Mouse (Mus musculus) midbrain, embryonic 14.5 days (tissue): ENCODE measurements at regions not wholly inside any gene's neighbourhood (a gene's known extent, or its start where the extent isn't known, plus 50 kb on each side); places are given as distances from the start of the nearest gene placed in this dataset.
A peak's percentile ranks its signal among the peaks of the same experiment; 100 is the strongest.
"Not testable (repeated sequence)": the region's sequence is repeated elsewhere in the genome, so short reads cannot be mapped to it uniquely, and the experiment has no call there.

Experiments
- ATAC-seq: fragments of 200-750 bp; cut with Nextera tagmentation; 2 replicates; pipeline ENCODE4 v1.8.0; 2017; ENCODE audit warnings: moderate number of reproducible peaks, moderate library complexity; ENCODE audit not compliant: low FRiP score, low TSS enrichment
- DNase-seq: peaks from one replicate; pipeline ENCODE4 v3.0.0-alpha.2; 2015
- H3K27ac ChIP-seq: fragments of 300-500 bp; sonication (generic); replicated peaks from 2 replicates; pipeline ENCODE4 v1.5.1; 2014; ENCODE audit warnings: mild to moderate bottlenecking, low read depth, low read length, moderate library complexity
- H3K27me3 ChIP-seq: fragments of 300-500 bp; sonication (generic); 2 replicates; pipeline ENCODE4 v1.6.1; 2014; ENCODE audit warnings: low read length, control low read depth, mixed read lengths; ENCODE audit not compliant: control insufficient read depth, insufficient read depth
- H3K36me3 ChIP-seq: fragments of 300-500 bp; sonication (generic); 2 replicates; pipeline ENCODE4 v1.6.1; 2014; ENCODE audit warnings: low read length, control low read depth; ENCODE audit not compliant: control insufficient read depth, insufficient read depth
- H3K4me1 ChIP-seq: fragments of 300-500 bp; sonication (generic); 2 replicates; pipeline ENCODE4 v1.6.1; 2014; ENCODE audit warnings: mild to moderate bottlenecking, antibody characterized with exemption, low read length, control low read depth; ENCODE audit not compliant: control insufficient read depth, insufficient read depth
- H3K4me2 ChIP-seq: fragments of 300-500 bp; sonication (generic); 2 replicates; pipeline ENCODE4 v1.6.1; 2014; ENCODE audit warnings: mild to moderate bottlenecking, low read length, moderate library complexity
- H3K4me3 ChIP-seq: fragments of 300-500 bp; sonication (generic); replicated peaks from 2 replicates; pipeline ENCODE4 v1.5.1; 2014; ENCODE audit warnings: low read depth, low read length
- H3K9ac ChIP-seq: fragments of 300-500 bp; sonication (generic); replicated peaks from 2 replicates; pipeline ENCODE4 v1.6.1; 2014; ENCODE audit warnings: mild to moderate bottlenecking, low read length, moderate library complexity
- H3K9me3 ChIP-seq: fragments of 300-500 bp; sonication (generic); 2 replicates; pipeline ENCODE4 v1.6.1; 2016; ENCODE audit warnings: low read length, control low read depth, mixed read lengths; ENCODE audit not compliant: control insufficient read depth
- WGBS: fragments of 180-500 bp; shearing (Covaris S2); extraction: QIAGEN DNeasy Blood & Tissue Kit; methylation state at CpG from one replicate; pipeline ENCODE4 v1.1.7; 2014; 5-methylcytosine and 5-hydroxymethylcytosine counted together

DNA sequence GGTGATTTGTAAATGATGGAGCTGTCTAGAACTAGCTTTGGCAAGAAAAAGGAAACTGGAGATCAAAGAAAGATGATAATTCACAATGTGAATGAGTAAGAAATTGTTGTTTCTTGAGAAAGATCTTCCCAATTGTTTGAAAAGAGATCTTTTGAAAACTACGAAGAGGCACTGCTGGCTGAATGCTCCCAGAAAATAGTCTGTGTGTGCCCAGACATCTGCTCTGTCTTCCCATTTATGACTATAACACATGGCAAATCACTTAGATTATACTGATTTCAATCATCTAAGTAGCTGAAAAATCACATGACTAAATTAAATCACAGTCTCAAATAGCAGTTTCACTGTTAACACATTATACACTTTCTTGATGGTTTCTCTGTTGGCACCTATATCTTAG, 434.2 kb upstream of the Sema6d start:
- Histone ChIP-seq H3K27ac (no peak overlapping the region), H3K4me1 (no peaks in the 10 kb centered on the region), H3K9ac (no peak overlapping the region), H3K27me3 (no peaks in the 10 kb centered on the region), H3K36me3 (no peaks in the 10 kb centered on the region), H3K9me3 (no peaks in the 10 kb centered on the region), H3K4me3 (no peak overlapping the region), H3K4me2 (no peak overlapping the region)
- DNase-seq = no peak
- no peak for ATAC-seq
- WGBS = 77% methylated on average over 1 of the region's 1 CpGs

DNA sequence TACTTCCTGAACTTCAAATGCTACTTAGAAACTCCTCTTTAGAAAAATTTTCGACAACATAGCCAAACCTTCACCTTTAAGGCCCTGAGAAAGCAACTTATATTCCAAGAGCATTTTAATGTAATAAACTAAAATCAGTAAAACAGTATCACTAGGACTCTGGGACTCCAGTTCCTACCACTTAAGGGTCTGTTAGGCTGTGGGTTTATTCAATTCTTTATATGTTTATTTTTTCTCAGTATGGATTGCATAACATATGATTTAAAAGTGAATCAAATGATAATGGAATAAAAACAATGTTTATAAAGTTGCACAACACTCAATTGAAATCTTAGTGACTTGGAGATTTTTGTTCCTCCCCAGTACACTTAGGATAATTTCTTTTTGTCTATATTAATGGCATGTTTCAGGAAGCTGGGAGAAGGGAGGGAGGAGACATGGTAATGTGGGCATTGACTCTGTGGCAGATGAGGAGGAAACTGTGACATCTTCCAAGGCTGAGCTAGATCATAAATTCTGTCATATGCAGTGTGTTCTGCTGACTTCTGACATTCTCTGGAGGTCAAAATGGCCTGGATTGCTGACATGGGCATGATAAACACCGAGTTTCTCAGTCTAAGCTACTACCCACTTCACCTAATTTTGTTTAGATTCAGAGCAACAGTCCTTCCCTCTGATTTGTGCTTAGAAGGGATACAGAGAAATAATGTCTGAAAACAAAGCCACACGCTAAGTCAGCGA, 401.3 kb upstream of the Sema6d start:
- ATAC-seq = no peak
- 75% methylated on average over 4 of the region's 4 CpGs for WGBS

GRCm38 (mm10) chr2:123689801-123690200, 400.0 kb upstream of the Sema6d start:
- H3K4me1 ChIP-seq = no peaks in the 10 kb centered on the region
- H3K27ac ChIP-seq = no peak overlapping the region

More for the DNA sequence above, 401.3 kb upstream of the Sema6d start:
- Histone ChIP-seq H3K36me3 (no peaks in the 10 kb centered on the region), H3K4me2 (no peak overlapping the region), H3K9me3 (no peaks in the 10 kb centered on the region), H3K27ac (no peak overlapping the region), H3K4me3 (no peak overlapping the region), H3K27me3 (no peaks in the 10 kb centered on the region), H3K4me1 (no peaks in the 10 kb centered on the region), H3K9ac (no peak overlapping the region)
- no peak for DNase-seq

DNA sequence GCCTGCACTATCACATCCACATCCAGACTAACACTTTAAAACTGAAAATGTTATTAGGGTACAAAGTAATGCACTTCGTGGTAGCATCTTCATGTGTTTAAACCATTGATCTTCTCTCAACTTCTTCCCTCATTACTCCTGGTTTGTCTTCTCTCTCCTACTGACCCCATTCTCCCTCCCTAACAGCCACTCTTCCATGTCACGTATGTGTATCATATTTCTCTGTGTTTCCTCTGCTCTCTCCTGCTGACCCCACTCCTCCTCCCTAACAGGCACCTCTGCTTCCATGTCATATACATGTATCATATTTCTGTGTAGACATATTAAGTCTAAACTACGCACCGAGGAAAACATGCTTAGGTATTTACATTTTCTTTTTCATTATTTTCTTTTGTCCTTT, 350.1 kb upstream of the Sema6d start:
- DNase-seq (no peak), ATAC-seq (no peak)
- H3K4me3 ChIP-seq = no peak overlapping the region
- H3K27me3 ChIP-seq = no peaks in the 10 kb centered on the region
- no peaks in the 10 kb centered on the region for H3K9me3 ChIP-seq
- H3K36me3 ChIP-seq = no peaks in the 10 kb centered on the region
- H3K27ac ChIP-seq = no peak overlapping the region
- no peak overlapping the region for H3K9ac ChIP-seq
- H3K4me2 ChIP-seq = no peak overlapping the region
- WGBS = 85% methylated on average over 4 of the region's 4 CpGs
- H3K4me1 ChIP-seq = no peaks in the 10 kb centered on the region

More at GRCm38 (mm10) chr2:123689801-123690200, 400.0 kb upstream of the Sema6d start:
- H3K27me3 ChIP-seq = no peaks in the 10 kb centered on the region
- no peak overlapping the region for H3K4me2 ChIP-seq
- DNase-seq (no peak), ATAC-seq (no peak)
- H3K9me3 ChIP-seq = no peaks in the 10 kb centered on the region
- H3K36me3 ChIP-seq = no peaks in the 10 kb centered on the region
- no peak overlapping the region for H3K9ac ChIP-seq
- WGBS = 88% methylated on average over 1 of the region's 1 CpGs
- H3K4me3 ChIP-seq = no peak overlapping the region

DNA sequence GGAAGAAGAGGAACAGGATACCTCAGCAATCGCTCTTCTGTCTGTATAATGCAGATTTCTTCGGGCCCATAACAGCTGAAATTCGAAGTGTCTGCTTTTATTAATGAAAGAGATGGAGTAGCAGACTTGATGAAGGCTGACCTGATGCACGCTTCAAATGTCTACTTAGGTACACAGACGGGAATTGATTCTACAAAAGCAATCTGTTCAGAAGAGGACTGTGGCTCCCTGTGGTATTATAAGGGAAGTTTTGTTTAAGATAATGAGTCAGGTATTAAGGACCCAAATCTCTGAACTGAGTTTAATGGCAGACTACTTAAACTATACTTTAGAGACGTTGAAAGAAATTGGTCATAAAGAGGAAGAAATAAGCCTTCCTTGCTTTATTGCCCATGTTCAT, 349.2 kb upstream of the Sema6d start:
- Histone ChIP-seq H3K9ac (no peak overlapping the region), H3K27ac (no peak overlapping the region), H3K9me3 (no peaks in the 10 kb centered on the region), H3K4me2 (no peak overlapping the region), H3K4me1 (no peaks in the 10 kb centered on the region), H3K4me3 (no peak overlapping the region), H3K36me3 (no peaks in the 10 kb centered on the region), H3K27me3 (no peaks in the 10 kb centered on the region)
- ATAC-seq = no peak
- 82% methylated on average over 6 of the region's 6 CpGs for WGBS
- no peak for DNase-seq

DNA sequence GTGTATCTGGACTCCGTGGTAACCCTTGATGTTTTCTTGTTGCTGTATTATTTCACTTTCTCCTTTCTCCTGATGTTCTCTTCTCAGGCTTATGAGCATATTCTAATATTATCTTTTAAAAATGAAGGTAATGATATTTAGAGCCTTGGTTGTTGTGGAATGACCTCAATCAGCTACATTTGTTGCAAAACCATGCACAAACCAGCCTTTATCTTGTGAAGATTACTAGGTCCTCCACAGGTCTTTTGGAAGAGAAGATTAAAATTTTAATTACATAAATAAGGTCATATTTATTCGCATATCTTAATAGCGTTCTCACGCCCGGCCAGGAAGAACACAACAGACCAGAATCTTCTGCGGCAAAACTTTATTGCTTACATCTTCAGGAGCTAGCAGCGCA, 335.5 kb upstream of the Sema6d start:
- Histone ChIP-seq H3K27me3 (no peaks in the 10 kb centered on the region), H3K36me3 (no peaks in the 10 kb centered on the region), H3K9ac (no peak overlapping the region; the same call in 1 of the 2 replicates), H3K9me3 (no peaks in the 10 kb centered on the region), H3K27ac (no peak overlapping the region), H3K4me1 (no peaks in the 10 kb centered on the region), H3K4me2 (peak overlapping the region; percentile 38), H3K4me3 (0 out of 2 replicates have a peak overlapping the region, but pooled peaks have one; percentile 10)
- ATAC-seq (no peak), DNase-seq (no peak)
- WGBS = 74% methylated on average over 7 of the region's 7 CpGs

GRCm38 (mm10) chr2:123754656-123755499, 334.9 kb upstream of the Sema6d start:
- H3K4me1 ChIP-seq, H3K9ac ChIP-seq, H3K27me3 ChIP-seq, H3K9me3 ChIP-seq, H3K36me3 ChIP-seq, ATAC-seq, H3K27ac ChIP-seq, H3K4me2 ChIP-seq: not testable (repeated sequence)
- DNase-seq = peak; percentile 20
- 43% methylated on average over 10 of the region's 24 CpGs for WGBS
- 0 out of 2 replicates have a peak overlapping the region, but pooled peaks have one; percentile 10 for H3K4me3 ChIP-seq

DNA sequence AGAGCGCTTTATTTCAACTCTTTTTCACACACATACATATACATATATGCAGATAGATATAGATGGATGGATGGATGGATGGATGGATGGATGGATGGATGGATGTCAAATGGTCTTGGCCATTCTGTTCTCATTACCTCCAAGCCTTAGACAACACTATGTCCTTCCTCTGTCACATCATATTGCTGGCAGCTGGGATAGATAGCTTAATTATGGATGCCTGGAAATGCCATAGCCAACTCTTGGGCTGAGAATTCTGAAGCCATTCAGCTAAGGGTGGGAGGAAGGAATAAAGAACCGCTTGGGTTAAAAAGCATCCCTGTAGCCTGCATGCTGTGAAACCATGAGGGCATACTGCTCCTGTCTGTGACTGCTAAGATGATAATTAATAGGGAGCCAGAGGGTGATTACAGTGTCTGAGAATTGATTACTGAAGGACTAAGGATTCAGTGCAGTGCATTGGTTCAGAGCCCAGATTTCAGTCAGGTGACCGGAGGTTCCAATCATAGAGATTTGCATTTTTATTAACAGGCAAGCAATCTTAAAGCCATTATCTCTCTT, 290.5 kb upstream of the Sema6d start:
- H3K27ac ChIP-seq = peak overlapping the region; percentile 43
- H3K9ac ChIP-seq = no peak overlapping the region
- 68% methylated on average over 3 of the region's 3 CpGs for WGBS
- no peak overlapping the region for H3K4me3 ChIP-seq
- no peaks in the 10 kb centered on the region for H3K36me3 ChIP-seq
- H3K4me2 ChIP-seq = no peak overlapping the region
- H3K9me3 ChIP-seq = no peaks in the 10 kb centered on the region
- no peaks in the 10 kb centered on the region for H3K27me3 ChIP-seq
- ATAC-seq = peak; percentile 80
- peaks cover 5% of the 10 kb centered on the region; the same call in 1 of the 2 replicates for H3K4me1 ChIP-seq
- peak; percentile 49 for DNase-seq
